Mouse (Mus musculus): ENCODE data around the gene Fam193a.

DNA sequence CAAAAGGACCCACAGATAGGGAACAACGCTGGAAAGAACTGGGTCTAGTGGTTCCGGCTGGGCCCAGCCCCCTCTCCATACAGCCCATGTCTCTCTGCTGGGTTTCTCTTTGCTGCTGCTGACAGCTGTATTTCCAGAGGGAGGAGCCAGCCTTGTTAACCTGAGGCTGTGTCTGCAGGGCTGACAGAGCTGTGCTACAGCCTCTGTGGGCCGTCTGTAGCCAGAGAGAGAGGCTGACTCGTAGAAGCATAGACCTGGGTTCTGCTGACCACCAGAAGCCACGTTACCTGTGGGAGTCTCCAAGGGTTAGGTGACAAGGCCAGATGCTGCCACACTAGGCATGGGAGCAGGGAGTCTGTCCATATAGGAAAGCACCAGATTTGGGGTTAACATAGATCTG is 163.3 kb downstream of the Fam193a start:
- TF ChIP-seq JUND (IDR thresholded peaks at IDR 0.05; ENCODE audit: low read depth, low read length) (no peak), GATA1 (IDR thresholded peaks at IDR 0.05; ENCODE audit: low read depth, low read length) (no peak), CTCF (IDR thresholded peaks at IDR 0.05 in 2 of 3, conservative IDR thresholded peaks at IDR 0.05 in 1 of 3; ENCODE audit: control insufficient read depth in 1 of 3, insufficient read depth in 1 of 3, low read depth in 2 of 3, low read length in 3 of 3, poor library complexity in 1 of 3, severe bottlenecking in 1 of 3) (no peak), ZMIZ1 (IDR thresholded peaks at IDR 0.05; ENCODE audit: low read depth, low read length) (no peak), POLR2A (IDR thresholded peaks at IDR 0.05; ENCODE audit: control insufficient read depth in 1 of 2, insufficient read depth in 1 of 2, low read depth in 1 of 2, low read length in 2 of 2, poor library complexity in 1 of 2) (no peak), CHD2 (IDR thresholded peaks at IDR 0.05; ENCODE audit: low read length) (no peak), ZKSCAN1 (IDR thresholded peaks at IDR 0.05; ENCODE audit: low read depth, low read length) (no peak), POLR2AphosphoS2 (IDR thresholded peaks at IDR 0.05; ENCODE audit: low read length) (no peak), MAX (IDR thresholded peaks at IDR 0.05; ENCODE audit: low read length) (no peak)

Data from MEL (cell line).